ENCODE assay signal across 8 mouse cellular contexts in the genomic region with DNA sequence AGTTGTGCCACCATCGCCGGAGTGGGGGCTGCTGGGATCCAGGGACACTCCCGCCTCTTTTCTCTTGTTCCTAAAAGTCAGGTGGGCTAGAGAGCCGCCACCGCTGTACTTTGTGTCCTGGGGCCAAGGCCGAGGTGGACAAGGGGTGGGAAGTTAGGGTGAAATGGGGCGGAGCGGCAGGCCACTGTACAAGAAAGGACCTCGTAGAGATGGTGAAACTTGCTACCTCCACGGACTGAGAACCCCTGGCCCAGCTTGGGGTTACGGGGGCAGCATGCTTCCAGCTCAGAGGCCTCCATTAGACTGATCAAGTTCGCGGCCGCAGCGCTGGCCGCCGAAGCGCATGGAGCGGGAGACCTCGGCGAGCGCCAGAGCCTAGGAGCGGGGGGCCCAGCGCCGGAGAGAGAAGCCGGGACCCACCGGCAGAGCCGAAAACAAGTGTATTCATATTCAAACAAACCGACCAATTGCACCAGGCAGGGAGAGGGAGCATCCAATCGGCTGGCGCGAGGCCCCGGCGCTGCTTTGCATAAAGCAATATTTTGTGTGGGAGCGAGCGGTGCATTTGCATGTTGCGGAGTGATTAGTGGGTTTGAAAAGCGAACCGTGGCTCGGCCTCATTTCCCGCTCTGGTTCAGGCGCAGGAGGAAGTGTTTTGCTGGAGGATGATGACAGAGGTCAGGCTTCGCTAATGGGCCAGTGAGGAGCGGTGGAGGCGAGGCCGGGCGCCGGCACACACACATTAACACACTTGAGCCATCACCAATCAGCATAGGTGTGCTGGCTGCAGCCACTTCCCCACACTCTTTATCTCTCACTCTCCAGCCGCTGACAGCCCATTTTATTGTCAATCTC. TPM values are rescaled to one million over a fixed set of nuclear protein-coding genes. Genes with fewer than 3 reads are reported as not detected.
DNase-seq lines count a peak whose midpoint lies in the region; ATAC-seq and TF ChIP-seq lines count a peak whose summit lies in the region.

No protein-coding gene starts in this region.

- peaks cover 38% of the 10 kb centered on the region for H3K27me3 ChIP-seq in forebrain, postnatal 0 days (ENCODE audit: insufficient read depth, low read length)
- H3K27me3 ChIP-seq in hindbrain, embryonic 16.5 days (replicated peaks; ENCODE audit: control insufficient read depth, insufficient read depth, low read length), result peaks cover 16% of the 10 kb centered on the region
- peaks cover 4% of the 10 kb centered on the region; the same call in 1 of the 2 replicates for H3K27me3 ChIP-seq in splenic B cell, adult 2 months (ENCODE audit: control insufficient read depth, insufficient read depth, low read length, poor library complexity, severe bottlenecking)

- H3K4me2 ChIP-seq in forebrain, postnatal 0 days (ENCODE audit: low read depth), result peak overlapping the region; percentile 72
- H3K4me2 ChIP-seq in hindbrain, embryonic 16.5 days (ENCODE audit: low read length), result peak overlapping the region; percentile 57

- no peaks in the 10 kb centered on the region for H3K9me3 ChIP-seq in forebrain, postnatal 0 days (ENCODE audit: low read length)
- H3K9me3 ChIP-seq in hindbrain, embryonic 16.5 days (ENCODE audit: control insufficient read depth, low read length), result no peaks in the 10 kb centered on the region

- peak overlapping the region; percentile 37 for H3K9ac ChIP-seq in forebrain, postnatal 0 days
- H3K9ac ChIP-seq in hindbrain, embryonic 16.5 days (ENCODE audit: low read depth, low read length), result peak overlapping the region; percentile 73; the same call in 1 of the 2 replicates

- TF ChIP-seq CTCF in gastrocnemius, adult 2 months (IDR thresholded peaks at IDR 0.05), result no peak
- no peak for TF ChIP-seq CTCF in forebrain, postnatal 0 days (IDR thresholded peaks at IDR 0.05; ENCODE audit: low read depth)

- 2% methylated on average over 48 of the region's 49 CpGs for WGBS in forebrain, postnatal 0 days
- WGBS in hindbrain, embryonic 16.5 days, result under 1% methylated on average over 49 of the region's 49 CpGs

- no peaks in the 10 kb centered on the region for H3K36me3 ChIP-seq in forebrain, postnatal 0 days (ENCODE audit: insufficient read depth)
- H3K36me3 ChIP-seq in hindbrain, embryonic 16.5 days (ENCODE audit: control insufficient read depth, insufficient read depth, low read length), result no peaks in the 10 kb centered on the region
- H3K36me3 ChIP-seq in splenic B cell, adult 2 months (ENCODE audit: control insufficient read depth, insufficient read depth, low read length, poor library complexity, severe bottlenecking), result no peaks in the 10 kb centered on the region

- peak; percentile 43 for DNase-seq in gastrocnemius, adult 2 months
- DNase-seq in gastrocnemius, adult 18-20 months (ENCODE audit: low spot score), result no peak
- DNase-seq in cerebellum, adult 11-12 months, result peak; percentile 96
- peak; percentile 92 for DNase-seq in forebrain, postnatal 0 days
- peak; percentile 80 to 82 for DNase-seq in left cerebral cortex, postnatal 14 days (ENCODE audit: low spot score in 2 of 2)
- DNase-seq in splenic B cell, adult 2 months (ENCODE audit: low read depth, low spot score), result peak; percentile 64

- peak overlapping the region; percentile 69 for H3K4me3 ChIP-seq in gastrocnemius, adult 2 months
- peak overlapping the region; percentile 45 for H3K4me3 ChIP-seq in forebrain, postnatal 0 days (ENCODE audit: low read depth, low read length)
- H3K4me3 ChIP-seq in hindbrain, embryonic 16.5 days (ENCODE audit: low read length), result peak overlapping the region; percentile 50

- peak; percentile 89 for ATAC-seq in forebrain, postnatal 0 days
- ATAC-seq in hindbrain, embryonic 16.5 days, result peak; percentile 82
- ATAC-seq in megakaryocyte-erythroid progenitor cell, adult 5-6 weeks (replicated peaks; ENCODE audit: low FRiP score, low TSS enrichment, poor library complexity, severe bottlenecking), result peak; percentile 80

- intact Hi-C loops in gastrocnemius, adult 2 months (cut with DNase I), result loop anchor here (5.0 kb wide), 1 partner anchor 327 kb away; a partner anchor contains a TSS
- intact Hi-C loops in left cerebral cortex, postnatal 14 days (cut with DNase I), result loop anchor here (5.0 kb wide), 3 partner anchors 232 to 553 kb away; no protein-coding TSS in a partner anchor

- no peaks in the 10 kb centered on the region for H3K4me1 ChIP-seq in forebrain, postnatal 0 days (ENCODE audit: insufficient read depth)
- H3K4me1 ChIP-seq in hindbrain, embryonic 16.5 days (ENCODE audit: control insufficient read depth, insufficient read depth, low read depth, low read length), result peaks cover 6% of the 10 kb centered on the region

- no peak overlapping the region for H3K27ac ChIP-seq in gastrocnemius, adult 2 months
- H3K27ac ChIP-seq in forebrain, postnatal 0 days (ENCODE audit: low read depth, low read length), result peak overlapping the region; percentile 57; the same call in 1 of the 2 replicates
- H3K27ac ChIP-seq in hindbrain, embryonic 16.5 days (ENCODE audit: low read depth, low read length), result peak overlapping the region; percentile 81

RNA-seq across cellular contexts. Expression of a gene that starts 6.4 kb away (rescaled TPM):
- total RNA-seq in gastrocnemius, adult 2 months (2021), result not detected
- total RNA-seq in gastrocnemius, adult 18-20 months (2021), result not detected
- total RNA-seq in forebrain, postnatal 0 days (2014; rRNA removed), result 19.0 and 32.9 TPM in 2 replicates
- 14.6 and 19.0 TPM in 2 replicates for polyA plus RNA-seq in forebrain, postnatal 0 days (2015; fragmentation: Nextera tagmentation; extraction: Ambion mirVana)
- 40.7 and 43.8 TPM in 2 replicates for polyA plus RNA-seq in hindbrain, embryonic 16.5 days (2015; fragmentation: Nextera tagmentation; extraction: Ambion mirVana)
- 1 to 10 TPM; 5.2 to 8.1 TPM for total RNA-seq in left cerebral cortex, postnatal 14 days (2021)
- total RNA-seq in megakaryocyte-erythroid progenitor cell, adult 5-6 weeks (2014; fragmentation: Nextera tagmentation), result not detected in 2 replicates
- total RNA-seq in megakaryocyte-erythroid progenitor cell, adult 5-6 weeks (2017), result not detected in 2 replicates

Comparison
In these comparisons a context has a peak if more than half of its experiments do, and no peak if none do; other contexts are left out.
1. RNA of a gene that starts 6.4 kb away (total RNA-seq): 19.0 to 32.9 TPM in forebrain, postnatal 0 days and 5.2 to 8.1 TPM in left cerebral cortex, postnatal 14 days; not detected in gastrocnemius, adult 2 months, not detected in gastrocnemius, adult 18-20 months and not detected in megakaryocyte-erythroid progenitor cell, adult 5-6 weeks; every median in the first group is over 4 times any median in the second.
2. Peak in every context shown above with its lines, with median percentiles within 50 percentile points of each other: H3K4me3 ChIP-seq and ATAC-seq.